Comparison of ENCODE assay signal across 14 mouse cellular contexts in the genomic region with DNA sequence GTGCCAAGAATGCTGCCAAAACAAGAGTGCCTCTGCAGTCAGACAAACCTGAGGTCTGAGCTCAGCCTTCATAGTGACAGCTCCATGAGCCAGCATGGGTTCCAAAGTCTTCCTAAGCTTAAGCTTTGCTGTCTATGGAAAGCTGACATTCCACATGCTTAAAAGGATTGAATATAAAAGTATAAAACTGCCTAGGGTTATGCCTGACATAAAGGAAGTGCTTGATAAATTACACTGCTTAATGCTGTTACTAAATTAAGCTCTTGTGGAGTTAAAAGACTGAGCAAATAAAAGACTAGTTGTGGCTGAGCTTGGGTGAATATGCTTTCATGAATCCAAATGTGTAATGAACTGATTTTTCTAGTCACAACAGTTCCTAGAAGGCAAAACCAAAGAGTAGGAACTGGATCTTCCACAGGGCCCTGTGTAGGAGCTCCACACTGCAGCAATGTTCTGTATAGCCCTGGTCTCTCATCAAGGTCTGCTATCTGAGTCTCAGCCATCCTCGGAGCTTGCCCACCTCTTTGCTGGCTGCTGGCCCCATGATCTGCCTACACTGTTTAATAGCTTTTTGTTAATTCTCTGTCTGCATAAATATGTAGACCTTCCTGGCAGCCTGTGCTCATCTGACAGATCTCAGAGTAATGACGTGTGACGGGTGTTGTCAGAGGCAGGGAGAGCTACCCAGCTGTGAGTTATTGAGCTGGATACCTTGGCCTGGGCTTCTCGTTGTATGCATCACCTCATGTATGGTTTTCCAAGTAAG.
DNase-seq lines count a peak whose midpoint lies in the region; ATAC-seq and TF ChIP-seq lines count a peak whose summit lies in the region.
"Had no signal": no experiment of that assay in that cellular context is flagged by ENCODE, and none has a peak within 500 bp of the region (broad histone marks: within the 10 kb centered on the region; RNA-seq: fewer than 3 reads in every experiment).

No protein-coding gene starts in this region.

- intact Hi-C loops in heart, adult 2 months (cut with DNase I) = no loop called here

- H3K79me2 ChIP-seq in heart, adult 2 months (replicated peaks; ENCODE audit: control insufficient read depth, insufficient read depth, low read length) = no peaks in the 10 kb centered on the region

- H3K9ac ChIP-seq in heart, adult 2 months (ENCODE audit: low read depth, low read length) = no peak overlapping the region
- H3K9ac ChIP-seq in kidney, embryonic 15.5 days = no peak overlapping the region
- H3K9ac ChIP-seq in neural tube, embryonic 14.5 days (replicated peaks; ENCODE audit: low read depth, low read length) = no peak overlapping the region

- no peak for TF ChIP-seq CTCF in heart, adult 2 months (IDR thresholded peaks at IDR 0.05)

- H3K27me3 ChIP-seq in heart, adult 2 months (ENCODE audit: control insufficient read depth, insufficient read depth, low read length) = no peaks in the 10 kb centered on the region
- H3K27me3 ChIP-seq in kidney, embryonic 15.5 days = no peaks in the 10 kb centered on the region
- H3K27me3 ChIP-seq in neural tube, embryonic 14.5 days (ENCODE audit: control insufficient read depth, insufficient read depth, low read length) = no peaks in the 10 kb centered on the region

- H3K9me3 ChIP-seq in kidney, embryonic 15.5 days (replicated peaks) = no peaks in the 10 kb centered on the region
- no peaks in the 10 kb centered on the region for H3K9me3 ChIP-seq in neural tube, embryonic 14.5 days (ENCODE audit: control insufficient read depth, low read length)

- TF ChIP-seq POLR2A in heart, adult 2 months (IDR thresholded peaks at IDR 0.05; ENCODE audit: insufficient read depth, low read depth, low read length) = no peak

- DNase-seq in heart, adult 11 months = peak; percentile 76
- no peak for DNase-seq in heart, adult 2 months
- no peak for DNase-seq in kidney, postnatal 4 days
- DNase-seq in neural tube, embryonic 10.5 days (ENCODE audit: extremely low spot score, low spot score) = no peak
- DNase-seq in spleen, postnatal 14 days (ENCODE audit: low spot score in 2 of 2) = no peak
- no peak for DNase-seq in spleen, adult 12 weeks (ENCODE audit: low spot score)
- DNase-seq: cerebellum, adult 9-10 months; gastrocnemius, postnatal 14 days; liver; right cerebral cortex, postnatal 14 days; thymus, postnatal 25 days had no signal

- no peak overlapping the region for H3K4me2 ChIP-seq in kidney, embryonic 15.5 days
- H3K4me2 ChIP-seq in neural tube, embryonic 14.5 days (ENCODE audit: low read depth, low read length) = no peak overlapping the region

- H3K36me3 ChIP-seq in heart, adult 2 months (ENCODE audit: control insufficient read depth, insufficient read depth, low read length) = no peaks in the 10 kb centered on the region
- no peaks in the 10 kb centered on the region for H3K36me3 ChIP-seq in kidney, embryonic 15.5 days
- H3K36me3 ChIP-seq in neural tube, embryonic 14.5 days (ENCODE audit: control insufficient read depth, insufficient read depth, low read length) = no peaks in the 10 kb centered on the region

- H3K4me3 ChIP-seq in heart, adult 2 months = no peak overlapping the region
- H3K4me3 ChIP-seq in kidney, embryonic 15.5 days (replicated peaks) = no peak overlapping the region
- H3K4me3 ChIP-seq in neural tube, embryonic 14.5 days (ENCODE audit: low read depth, low read length) = no peak overlapping the region

- H3K27ac ChIP-seq in heart, adult 2 months = no peak overlapping the region
- peak overlapping the region; percentile 52 for H3K27ac ChIP-seq in kidney, embryonic 15.5 days
- no peak overlapping the region for H3K27ac ChIP-seq in neural tube, embryonic 14.5 days (ENCODE audit: low read depth, low read length)

- 80% methylated on average over 4 of the region's 4 CpGs for WGBS in heart, adult 2 months
- 46% methylated on average over 4 of the region's 4 CpGs for WGBS in kidney, embryonic 15.5 days
- WGBS in neural tube, embryonic 14.5 days = 73% methylated on average over 4 of the region's 4 CpGs

- TF ChIP-seq EP300 in heart, adult 2 months (IDR thresholded peaks at IDR 0.05; ENCODE audit: insufficient read depth, low read depth, low read length) = no peak

- peak; percentile 67 for ATAC-seq in kidney, embryonic 15.5 days (replicated peaks; ENCODE audit: low FRiP score)
- ATAC-seq in neural tube, embryonic 14.5 days (ENCODE audit: low read depth) = peak; percentile 56
- ATAC-seq: lung, postnatal 0 days had no signal

- no peaks in the 10 kb centered on the region; the same call in 1 of the 2 replicates for H3K4me1 ChIP-seq in heart, adult 2 months (ENCODE audit: control insufficient read depth, insufficient read depth, low read length)
- peaks cover 20% of the 10 kb centered on the region for H3K4me1 ChIP-seq in kidney, embryonic 15.5 days
- H3K4me1 ChIP-seq in neural tube, embryonic 14.5 days (ENCODE audit: control insufficient read depth, insufficient read depth, low read length) = no peaks in the 10 kb centered on the region
